In genomic region chr11:120256543-120256942, GRCm38 (mm10) we compare ENCODE assay signal across 10 mouse cellular contexts. TPM values are rescaled to one million over a fixed set of nuclear protein-coding genes. Genes with fewer than 3 reads are reported as not detected.
DNase-seq lines count a peak whose midpoint lies in the region; ATAC-seq and TF ChIP-seq lines count a peak whose summit lies in the region.
"Had no signal": no experiment of that assay in that cellular context is flagged by ENCODE, and none has a peak within 500 bp of the region (broad histone marks: within the 10 kb centered on the region; RNA-seq: fewer than 3 reads in every experiment).

No protein-coding gene starts in this region.

- no peak overlapping the region for H3K4me2 ChIP-seq in intestine, postnatal 0 days (replicated peaks; ENCODE audit: low read depth)

- peak overlapping the region; percentile 80 for H3K27ac ChIP-seq in gastrocnemius, adult 2 months
- H3K27ac ChIP-seq in brown adipose tissue, adult 24 weeks (replicated peaks; ENCODE audit: low read depth, low read length): peak overlapping the region; percentile 22
- H3K27ac ChIP-seq in intestine, postnatal 0 days (ENCODE audit: low read depth, low read length): peak overlapping the region; percentile 41; the same call in 1 of the 2 replicates

- H3K4me1 ChIP-seq in brown adipose tissue, adult 24 weeks (ENCODE audit: control insufficient read depth, insufficient read depth, insufficient read length, low read length): peaks cover 67% of the 10 kb centered on the region
- H3K4me1 ChIP-seq in intestine, postnatal 0 days (replicated peaks; ENCODE audit: control insufficient read depth, insufficient read depth, low read length): peaks cover 12% of the 10 kb centered on the region

- WGBS in intestine, postnatal 0 days: 63% methylated on average over 10 of the region's 10 CpGs

- intact Hi-C loops in gastrocnemius, adult 2 months (cut with DNase I): no loop called here

- H3K4me3 ChIP-seq in gastrocnemius, adult 2 months: peak overlapping the region; percentile 0; the same call in 1 of the 2 replicates
- H3K4me3 ChIP-seq in brown adipose tissue, adult 24 weeks (ENCODE audit: insufficient read depth, low read depth, low read length): no peak overlapping the region
- no peak overlapping the region for H3K4me3 ChIP-seq in intestine, postnatal 0 days (ENCODE audit: low read depth, low read length)

- peak; percentile 76 for DNase-seq in gastrocnemius, adult 2 months
- DNase-seq in gastrocnemius, postnatal 4 days (ENCODE audit: low spot score in 2 of 2): no peak
- peak; percentile 53 for DNase-seq in lung, postnatal 10 days
- no peak for DNase-seq in lung, postnatal 14 days
- no peak for DNase-seq in left cerebral cortex, adult 11 months (ENCODE audit: low spot score)
- DNase-seq in adrenal gland, adult 8-10 months: no peak
- DNase-seq: cerebellum, adult 9-10 months; kidney, postnatal 36 days had no signal

- no peak for TF ChIP-seq CTCF in gastrocnemius, adult 2 months (IDR thresholded peaks at IDR 0.05)
- TF ChIP-seq CTCF in intestine, postnatal 0 days (IDR thresholded peaks at IDR 0.05; ENCODE audit: low read depth): no peak

- H3K27me3 ChIP-seq in intestine, postnatal 0 days (replicated peaks; ENCODE audit: control insufficient read depth, insufficient read depth, low read length): no peaks in the 10 kb centered on the region

- H3K36me3 ChIP-seq in intestine, postnatal 0 days (ENCODE audit: control insufficient read depth, insufficient read depth): no peaks in the 10 kb centered on the region; the same call in 1 of the 2 replicates

- no peaks in the 10 kb centered on the region for H3K9me3 ChIP-seq in intestine, postnatal 0 days (ENCODE audit: control insufficient read depth)

- no peak for ATAC-seq in intestine, postnatal 0 days

- no peak overlapping the region for H3K9ac ChIP-seq in intestine, postnatal 0 days (ENCODE audit: low read depth, low read length)

RNA-seq across cellular contexts. Expression of gene Bahcc1, which starts 23.8 kb away (rescaled TPM):
- 1 to 10 TPM; 3.5 to 5.3 TPM for total RNA-seq in gastrocnemius, adult 2 months (2021)
- total RNA-seq in gastrocnemius, postnatal 4 days (2021): 10 to 100 TPM; 13.6 to 15.1 TPM
- polyA plus RNA-seq in brown adipose tissue, adult 24 weeks (2012; ENCODE audit: insufficient read depth, insufficient read length, missing spikeins): 5.7 and 5.9 TPM in 2 replicates
- 3.1 and 4.2 TPM in 2 replicates for polyA plus RNA-seq in intestine, postnatal 0 days (2015; fragmentation: Nextera tagmentation; extraction: Ambion mirVana)
- 10 to 100 TPM; 16.6 to 24.5 (median 19.5) TPM for total RNA-seq in adrenal gland, adult 8-10 months (2022)

Comparison
In these comparisons a context has a peak if more than half of its experiments do, and no peak if none do; other contexts are left out.
1. DNase-seq: peak in gastrocnemius, adult 2 months (single experiment) and lung, postnatal 10 days (single experiment); none in gastrocnemius, postnatal 4 days (0 of 2), lung, postnatal 14 days (single experiment), left cerebral cortex, adult 11 months (single experiment) and adrenal gland, adult 8-10 months (single experiment).
2. H3K27ac ChIP-seq: peak in every context shown above with its lines; median percentile 80 in gastrocnemius, adult 2 months; 41 in intestine, postnatal 0 days; 22 in brown adipose tissue, adult 24 weeks.